Mouse (Mus musculus): ENCODE data around the gene Hs2st1. TPM values are rescaled to one million over a fixed set of nuclear protein-coding genes. Genes with fewer than 3 reads are reported as not detected.

The Hs2st1 gene
- total and polyA plus RNA-seq, 3 experiments, result 13.6 to 16.1 TPM; not detected in 1

DNA sequence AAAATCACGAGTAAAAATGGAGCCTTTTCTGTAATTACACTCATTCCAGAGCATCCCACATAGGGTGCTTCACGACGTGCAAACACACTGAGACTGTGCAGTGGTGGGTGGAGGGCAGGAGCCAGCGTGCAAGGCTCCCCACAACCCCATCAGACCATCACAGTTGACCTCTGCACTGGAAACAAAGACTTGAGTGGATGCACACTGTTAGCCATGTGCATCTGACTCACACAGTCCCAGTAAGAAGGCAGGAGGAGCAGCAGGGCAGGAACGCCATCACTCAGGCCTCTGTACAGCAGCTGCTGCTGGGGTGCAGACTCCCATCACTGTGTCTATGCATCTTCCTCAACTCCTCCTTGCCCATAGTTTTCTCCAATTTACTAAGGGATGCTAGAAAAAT lies 75.1 kb downstream of the Hs2st1 start:
- no peaks in the 10 kb centered on the region for H3K27me3 ChIP-seq (ENCODE audit: control insufficient read depth in 1 of 2, insufficient read depth in 2 of 2, low read length in 2 of 2)
- H3K9me3 ChIP-seq (replicated peaks; ENCODE audit: insufficient read depth, low read length), result no peaks in the 10 kb centered on the region
- H3K36me3 ChIP-seq (ENCODE audit: control insufficient read depth in 1 of 2, insufficient read depth in 2 of 2, low read length in 2 of 2), result no peaks in the 10 kb centered on the region
- no peak overlapping the region for H3K9ac ChIP-seq (ENCODE audit: control insufficient read depth, low read depth, low read length, poor library complexity, severe bottlenecking)
- H3K4me1 ChIP-seq (ENCODE audit: control insufficient read depth in 1 of 2, insufficient read depth in 2 of 2, low read length in 2 of 2), result no peaks in the 10 kb centered on the region
- H3K4me3 ChIP-seq (ENCODE audit: control insufficient read depth in 1 of 2, insufficient read depth in 1 of 2, low read depth in 2 of 2, low read length in 2 of 2), result no peak overlapping the region
- no peak for DNase-seq (ENCODE audit: low read depth, low spot score)
- TF ChIP-seq ZMIZ1 (IDR thresholded peaks at IDR 0.05; ENCODE audit: low read depth, low read length) (no peak), MYB (IDR thresholded peaks at IDR 0.05; ENCODE audit: low read depth, low read length) (no peak), KAT2A (conservative IDR thresholded peaks at IDR 0.05; ENCODE audit: low read depth, low read length) (no peak), TAL1 (IDR thresholded peaks at IDR 0.05; ENCODE audit: low read length) (no peak), POLR2AphosphoS5 (IDR thresholded peaks at IDR 0.05; ENCODE audit: borderline replicate concordance, low read depth, low read length) (no peak), MAX (IDR thresholded peaks at IDR 0.05; ENCODE audit: low read length) (no peak), MYC (IDR thresholded peaks at IDR 0.05; ENCODE audit: low read depth, low read length) (no peak), JUND (IDR thresholded peaks at IDR 0.05; ENCODE audit: low read depth, low read length) (no peak), CTCF (IDR thresholded peaks at IDR 0.05 in 2 of 3, conservative IDR thresholded peaks at IDR 0.05 in 1 of 3; ENCODE audit: control insufficient read depth in 1 of 3, insufficient read depth in 1 of 3, low read depth in 2 of 3, low read length in 3 of 3, poor library complexity in 1 of 3, severe bottlenecking in 1 of 3) (no peak)
- no peak overlapping the region for H3K27ac ChIP-seq (ENCODE audit: control insufficient read depth, low read depth, low read length)
- no peaks in the 10 kb centered on the region for H3K79me2 ChIP-seq (ENCODE audit: control insufficient read depth, insufficient read depth, low read length, poor library complexity)

DNA sequence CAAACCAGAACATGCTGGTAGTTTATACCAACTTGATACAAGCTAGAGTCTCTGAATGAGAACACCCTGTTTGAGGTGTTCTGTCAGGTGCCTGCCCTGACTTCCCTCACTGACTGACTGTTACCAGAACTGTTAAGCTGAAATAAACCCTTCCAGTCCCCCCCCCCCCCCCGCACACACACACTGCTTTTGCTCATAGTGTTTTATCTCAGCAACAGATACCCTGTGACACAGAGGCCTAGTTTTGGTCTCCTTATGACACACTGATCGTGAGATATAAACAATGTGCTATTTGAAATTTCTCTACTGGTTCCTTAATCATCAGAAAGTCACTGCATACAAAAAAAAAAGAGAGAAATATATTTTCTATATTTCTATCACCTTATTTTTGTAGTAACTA lies 81.2 kb downstream of the Hs2st1 start:
- Histone ChIP-seq H3K36me3 (ENCODE audit: control insufficient read depth in 1 of 2, insufficient read depth in 2 of 2, low read length in 2 of 2) (peaks cover 0 to 4% of the 10 kb centered on the region in 2 experiments; a peak in 2 of 4 replicates), H3K79me2 (ENCODE audit: control insufficient read depth, insufficient read depth, low read length, poor library complexity) (peaks cover 9% of the 10 kb centered on the region), H3K4me1 (ENCODE audit: control insufficient read depth in 1 of 2, insufficient read depth in 2 of 2, low read length in 2 of 2) (peaks cover 3 to 8% of the 10 kb centered on the region in 2 experiments), H3K27ac (ENCODE audit: control insufficient read depth, low read depth, low read length) (no peak overlapping the region), H3K9ac (ENCODE audit: control insufficient read depth, low read depth, low read length, poor library complexity, severe bottlenecking) (no peak overlapping the region), H3K27me3 (ENCODE audit: control insufficient read depth in 1 of 2, insufficient read depth in 2 of 2, low read length in 2 of 2) (no peaks in the 10 kb centered on the region), H3K9me3 (replicated peaks; ENCODE audit: insufficient read depth, low read length) (no peaks in the 10 kb centered on the region), H3K4me3 (ENCODE audit: control insufficient read depth in 1 of 2, insufficient read depth in 1 of 2, low read depth in 2 of 2, low read length in 2 of 2) (no peak overlapping the region)
- peak; percentile 56 for DNase-seq (ENCODE audit: low read depth, low spot score)
- no peak for TF ChIP-seq KAT2A (conservative IDR thresholded peaks at IDR 0.05; ENCODE audit: low read depth, low read length)
- TF ChIP-seq ETS1 (IDR thresholded peaks at IDR 0.05; ENCODE audit: low read depth, low read length), result no peak
- no peak for TF ChIP-seq UBTF (IDR thresholded peaks at IDR 0.05; ENCODE audit: borderline replicate concordance, insufficient read depth, low read depth, low read length)
- peak in 1 of 2 experiments; percentile 23; a peak in 1 of 4 replicates for TF ChIP-seq EP300 (IDR thresholded peaks at IDR 0.05; ENCODE audit: low read depth in 1 of 2, low read length in 2 of 2)
- TF ChIP-seq SIN3A (IDR thresholded peaks at IDR 0.05; ENCODE audit: low read length), result no peak
- no peak for TF ChIP-seq CHD1 (IDR thresholded peaks at IDR 0.05; ENCODE audit: low read depth, low read length)
- no peak for TF ChIP-seq POLR2AphosphoS2 (IDR thresholded peaks at IDR 0.05; ENCODE audit: low read length)
- no peak for TF ChIP-seq SMC3 (IDR thresholded peaks at IDR 0.05; ENCODE audit: low read depth, low read length)
- TF ChIP-seq E2F4 (IDR thresholded peaks at IDR 0.05; ENCODE audit: borderline replicate concordance, low read depth, low read length), result no peak
- no peak for TF ChIP-seq MAFK (IDR thresholded peaks at IDR 0.05; ENCODE audit: borderline replicate concordance, low read depth, low read length)
- TF ChIP-seq ZNF384 (IDR thresholded peaks at IDR 0.05; ENCODE audit: low read depth, low read length), result 0 out of 2 replicates have a peak, but pooled peaks have one; percentile 28
- TF ChIP-seq TAL1 (IDR thresholded peaks at IDR 0.05; ENCODE audit: low read length), result no peak
- TF ChIP-seq USF2 (IDR thresholded peaks at IDR 0.05; ENCODE audit: borderline replicate concordance in 1 of 2, insufficient read depth in 1 of 2, low read depth in 1 of 2, low read length in 2 of 2), result no peak
- TF ChIP-seq POLR2AphosphoS5 (IDR thresholded peaks at IDR 0.05; ENCODE audit: borderline replicate concordance, low read depth, low read length), result no peak
- no peak for TF ChIP-seq JUND (IDR thresholded peaks at IDR 0.05; ENCODE audit: low read depth, low read length)
- no peak for TF ChIP-seq CHD2 (IDR thresholded peaks at IDR 0.05; ENCODE audit: low read length)
- no peak for TF ChIP-seq NRF1 (IDR thresholded peaks at IDR 0.05; ENCODE audit: insufficient read depth, low read depth, low read length, poor library complexity, severe bottlenecking)
- TF ChIP-seq HCFC1 (IDR thresholded peaks at IDR 0.05; ENCODE audit: low read depth, low read length), result no peak
- no peak for TF ChIP-seq ZKSCAN1 (IDR thresholded peaks at IDR 0.05; ENCODE audit: low read depth, low read length)
- TF ChIP-seq MXI1 (IDR thresholded peaks at IDR 0.05; ENCODE audit: low read depth, low read length), result peak; percentile 28; the same call in 1 of the 2 replicates
- TF ChIP-seq TCF12 (IDR thresholded peaks at IDR 0.05; ENCODE audit: low read depth, low read length), result no peak
- no peak for TF ChIP-seq GATA1 (IDR thresholded peaks at IDR 0.05; ENCODE audit: low read depth, low read length)

All from MEL (cell line).